8 mouse cellular contexts compared by ENCODE assay signal in genomic region chr16:33337177-33337576, GRCm38 (mm10). TPM values are rescaled to one million over a fixed set of nuclear protein-coding genes. Genes with fewer than 3 reads are reported as not detected.
A peak's percentile ranks its signal among the peaks of the same experiment; 100 is the strongest.
DNase-seq lines count a peak whose midpoint lies in the region; ATAC-seq and TF ChIP-seq lines count a peak whose summit lies in the region.

No protein-coding gene starts in this region.

- H3K4me3 ChIP-seq in bone marrow macrophage, adult 2 months (ENCODE audit: insufficient read depth, low read length) = no peak overlapping the region
- H3K4me3 ChIP-seq in forebrain, embryonic 11.5 days (ENCODE audit: low read depth, low read length) = no peak overlapping the region
- H3K4me3 ChIP-seq in heart, embryonic 14.5 days (ENCODE audit: control insufficient read depth in 1 of 2, insufficient read depth in 1 of 2, low read depth in 1 of 2, low read length in 2 of 2) = no peak overlapping the region
- no peak overlapping the region for H3K4me3 ChIP-seq in liver, embryonic 13.5 days (replicated peaks)
- H3K4me3 ChIP-seq in neural tube, embryonic 11.5 days (ENCODE audit: low read depth, low read length) = no peak overlapping the region
- peak overlapping the region; percentile 10 for H3K4me3 ChIP-seq in stomach, embryonic 16.5 days (replicated peaks; ENCODE audit: low read length)

- H3K4me1 ChIP-seq in bone marrow macrophage, adult 2 months (ENCODE audit: control insufficient read depth, insufficient read depth, low read length) = no peaks in the 10 kb centered on the region
- H3K4me1 ChIP-seq in forebrain, embryonic 11.5 days (replicated peaks; ENCODE audit: control insufficient read depth, insufficient read depth, low read length) = no peaks in the 10 kb centered on the region
- H3K4me1 ChIP-seq in heart, embryonic 14.5 days (ENCODE audit: control insufficient read depth in 2 of 2, insufficient read depth in 2 of 2, low read length in 2 of 2) = peaks cover 7 to 11% of the 10 kb centered on the region in 2 experiments; a peak in 3 of 4 replicates
- H3K4me1 ChIP-seq in liver, embryonic 13.5 days (replicated peaks) = peaks cover 27% of the 10 kb centered on the region; the same call in 1 of the 2 replicates
- no peaks in the 10 kb centered on the region for H3K4me1 ChIP-seq in neural tube, embryonic 11.5 days (ENCODE audit: control insufficient read depth, insufficient read depth, low read length)
- H3K4me1 ChIP-seq in stomach, embryonic 16.5 days (ENCODE audit: control insufficient read depth, insufficient read depth, low read length) = peaks cover 12% of the 10 kb centered on the region; the same call in 1 of the 2 replicates

- TF ChIP-seq CTCF in bone marrow macrophage, adult 2 months (IDR thresholded peaks at IDR 0.05; ENCODE audit: low read depth, low read length) = peak; percentile 72

- no peak overlapping the region for H3K9ac ChIP-seq in forebrain, embryonic 11.5 days (ENCODE audit: low read length)
- H3K9ac ChIP-seq in heart, embryonic 14.5 days (ENCODE audit: low read length) = no peak overlapping the region
- H3K9ac ChIP-seq in liver, embryonic 13.5 days = no peak overlapping the region
- no peak overlapping the region for H3K9ac ChIP-seq in neural tube, embryonic 11.5 days (ENCODE audit: low read length)
- peak overlapping the region; percentile 52; the same call in 1 of the 2 replicates for H3K9ac ChIP-seq in stomach, embryonic 16.5 days (ENCODE audit: low read length)

- H3K9me3 ChIP-seq in forebrain, embryonic 11.5 days (ENCODE audit: control insufficient read depth, low read length) = no peaks in the 10 kb centered on the region
- no peaks in the 10 kb centered on the region for H3K9me3 ChIP-seq in heart, embryonic 14.5 days (ENCODE audit: control insufficient read depth, low read length)
- H3K9me3 ChIP-seq in liver, embryonic 13.5 days (replicated peaks) = no peaks in the 10 kb centered on the region
- no peaks in the 10 kb centered on the region for H3K9me3 ChIP-seq in neural tube, embryonic 11.5 days (ENCODE audit: control insufficient read depth, low read length)
- H3K9me3 ChIP-seq in stomach, embryonic 16.5 days (replicated peaks; ENCODE audit: control insufficient read depth, low read length) = no peaks in the 10 kb centered on the region

- H3K4me2 ChIP-seq in forebrain, embryonic 11.5 days (ENCODE audit: low read depth, low read length, severe bottlenecking) = no peak overlapping the region
- H3K4me2 ChIP-seq in heart, embryonic 14.5 days (ENCODE audit: low read length) = peak overlapping the region; percentile 18; the same call in 1 of the 2 replicates
- no peak overlapping the region for H3K4me2 ChIP-seq in liver, embryonic 13.5 days
- H3K4me2 ChIP-seq in neural tube, embryonic 11.5 days (ENCODE audit: low read depth) = no peak overlapping the region
- H3K4me2 ChIP-seq in stomach, embryonic 16.5 days (ENCODE audit: low read depth, low read length) = peak overlapping the region; percentile 42

- WGBS in forebrain, embryonic 11.5 days = 20% methylated on average over 8 of the region's 8 CpGs
- WGBS in heart, embryonic 14.5 days = 5% methylated on average over 8 of the region's 8 CpGs
- WGBS in liver, embryonic 13.5 days (ENCODE audit: insufficient replicate concordance) = 27% methylated on average over 8 of the region's 8 CpGs
- 23% methylated on average over 8 of the region's 8 CpGs for WGBS in neural tube, embryonic 11.5 days
- 10% methylated on average over 8 of the region's 8 CpGs for WGBS in stomach, embryonic 16.5 days

- H3K36me3 ChIP-seq in forebrain, embryonic 11.5 days (ENCODE audit: control insufficient read depth, insufficient read depth, low read length) = no peaks in the 10 kb centered on the region
- H3K36me3 ChIP-seq in heart, embryonic 14.5 days (ENCODE audit: control insufficient read depth, insufficient read depth, low read length) = no peaks in the 10 kb centered on the region
- no peaks in the 10 kb centered on the region for H3K36me3 ChIP-seq in liver, embryonic 13.5 days
- H3K36me3 ChIP-seq in neural tube, embryonic 11.5 days (ENCODE audit: control insufficient read depth, insufficient read depth, low read length) = no peaks in the 10 kb centered on the region
- no peaks in the 10 kb centered on the region for H3K36me3 ChIP-seq in stomach, embryonic 16.5 days (ENCODE audit: control insufficient read depth, insufficient read depth, low read length)

- no peak overlapping the region for H3K27ac ChIP-seq in bone marrow macrophage, adult 2 months (ENCODE audit: insufficient read depth, low read depth, low read length)
- H3K27ac ChIP-seq in forebrain, embryonic 11.5 days (ENCODE audit: low read depth, low read length) = no peak overlapping the region
- H3K27ac ChIP-seq in heart, embryonic 14.5 days (replicated peaks in 1 of 2; ENCODE audit: control insufficient read depth in 1 of 2, insufficient read depth in 1 of 2, low read depth in 2 of 2, low read length in 2 of 2) = peak overlapping the region; percentile 11 to 75
- no peak overlapping the region for H3K27ac ChIP-seq in liver, embryonic 13.5 days
- H3K27ac ChIP-seq in neural tube, embryonic 11.5 days (ENCODE audit: low read depth, low read length) = no peak overlapping the region
- H3K27ac ChIP-seq in stomach, embryonic 16.5 days (ENCODE audit: low read length) = no peak overlapping the region

- peak; percentile 67 to 70 for DNase-seq in B cell, adult 2 months
- peak; percentile 70 for DNase-seq in forebrain, embryonic 11.5 days (ENCODE audit: low spot score)
- peak; percentile 85 for DNase-seq in kidney, postnatal 10 days
- peak; percentile 8 for DNase-seq in liver, embryonic 13.5 days
- peak; percentile 70 for DNase-seq in neural tube, embryonic 11.5 days (ENCODE audit: low spot score)

- H3K27me3 ChIP-seq in forebrain, embryonic 11.5 days (ENCODE audit: control insufficient read depth, insufficient read depth, low read length) = no peaks in the 10 kb centered on the region
- no peaks in the 10 kb centered on the region for H3K27me3 ChIP-seq in heart, embryonic 14.5 days (ENCODE audit: control insufficient read depth, insufficient read depth, low read length)
- no peaks in the 10 kb centered on the region for H3K27me3 ChIP-seq in liver, embryonic 13.5 days
- H3K27me3 ChIP-seq in neural tube, embryonic 11.5 days (ENCODE audit: control insufficient read depth, insufficient read depth, low read length) = no peaks in the 10 kb centered on the region
- H3K27me3 ChIP-seq in stomach, embryonic 16.5 days (ENCODE audit: control insufficient read depth, insufficient read depth, low read length) = no peaks in the 10 kb centered on the region

- TF ChIP-seq POLR2A in bone marrow macrophage, adult 2 months (IDR thresholded peaks at IDR 0.05; ENCODE audit: borderline replicate concordance, low read depth, low read length) = no peak

- ATAC-seq in forebrain, embryonic 11.5 days (replicated peaks; ENCODE audit: low FRiP score) = no peak
- peak; percentile 81 for ATAC-seq in heart, embryonic 14.5 days (ENCODE audit: insufficient number of reproducible peaks, insufficient read depth, low FRiP score, low read depth)
- ATAC-seq in liver, embryonic 13.5 days (ENCODE audit: low read depth) = no peak
- no peak for ATAC-seq in neural tube, embryonic 11.5 days (ENCODE audit: insufficient read depth, low FRiP score, low TSS enrichment)
- peak; percentile 79 for ATAC-seq in stomach, embryonic 16.5 days (ENCODE audit: insufficient read depth, low FRiP score)

RNA-seq across cellular contexts. Expression of gene Zfp148, which starts 43.5 kb away (rescaled TPM):
- 31.9 and 34.3 TPM in 2 replicates for polyA plus RNA-seq in bone marrow macrophage, adult 2 months (2012; ENCODE audit: insufficient read depth, insufficient read length, missing spikeins)
- 52.7 and 54.1 TPM in 2 replicates for polyA plus RNA-seq in forebrain, embryonic 11.5 days (2014; fragmentation: Nextera tagmentation; extraction: Ambion mirVana)
- polyA plus RNA-seq in heart, embryonic 14.5 days (2014; fragmentation: Nextera tagmentation; extraction: Ambion mirVana) = 35.5 and 37.3 TPM in 2 replicates
- 15.1 and 20.0 TPM in 2 replicates for polyA plus RNA-seq in liver, embryonic 13.5 days (2015; fragmentation: Nextera tagmentation; extraction: Ambion mirVana)
- 45.4 and 46.5 TPM in 2 replicates for polyA plus RNA-seq in neural tube, embryonic 11.5 days (2014; fragmentation: Nextera tagmentation; extraction: Ambion mirVana)
- polyA plus RNA-seq in stomach, embryonic 16.5 days (2015; fragmentation: Nextera tagmentation; extraction: Ambion mirVana) = 48.2 and 49.9 TPM in 2 replicates

Comparison
In these comparisons a context has a peak if more than half of its experiments do, and no peak if none do; other contexts are left out.
1. DNase-seq: peak in every context shown above with its lines; median percentile 85 in kidney, postnatal 10 days; 70 in forebrain, embryonic 11.5 days; 70 in neural tube, embryonic 11.5 days; 68 in B cell, adult 2 months; 8 in liver, embryonic 13.5 days.
2. H3K27ac ChIP-seq: peak in heart, embryonic 14.5 days (2 of 2); none in bone marrow macrophage, adult 2 months (single experiment), forebrain, embryonic 11.5 days (single experiment), liver, embryonic 13.5 days (single experiment), neural tube, embryonic 11.5 days (single experiment) and stomach, embryonic 16.5 days (single experiment).
3. ATAC-seq: peak in heart, embryonic 14.5 days (single experiment) and stomach, embryonic 16.5 days (single experiment); none in forebrain, embryonic 11.5 days (single experiment), liver, embryonic 13.5 days (single experiment) and neural tube, embryonic 11.5 days (single experiment).
4. H3K4me2 ChIP-seq: peak in heart, embryonic 14.5 days (single experiment) and stomach, embryonic 16.5 days (single experiment); none in forebrain, embryonic 11.5 days (single experiment), liver, embryonic 13.5 days (single experiment) and neural tube, embryonic 11.5 days (single experiment).